Mouse (Mus musculus) gonadal fat pad, adult 2 months (tissue): Measurements from ENCODE around the gene E030030I06Rik. TPM values are rescaled to one million over a fixed set of nuclear protein-coding genes. Genes with fewer than 3 reads are reported as not detected.
"Not testable (repeated sequence)": the region's sequence is repeated elsewhere in the genome, so short reads cannot be mapped to it uniquely, and the experiment has no call there.

Source experiments
- DNase-seq: peaks from one replicate; pipeline ENCODE4 v3.0.0-alpha.2; 2012; ENCODE audit warnings: low read depth
- polyA plus RNA-seq: library from polyadenylated mRNA; depleted of rRNA; stranded (reverse); fragments of >200 nt; gene quantifications from 2 replicates; pipeline ENCODE4 v1.2.3, GENCODE M21; 2012; rRNA removed

The E030030I06Rik gene
- polyA plus RNA-seq = 1.9 and 2.2 TPM in 2 replicates

DNA sequence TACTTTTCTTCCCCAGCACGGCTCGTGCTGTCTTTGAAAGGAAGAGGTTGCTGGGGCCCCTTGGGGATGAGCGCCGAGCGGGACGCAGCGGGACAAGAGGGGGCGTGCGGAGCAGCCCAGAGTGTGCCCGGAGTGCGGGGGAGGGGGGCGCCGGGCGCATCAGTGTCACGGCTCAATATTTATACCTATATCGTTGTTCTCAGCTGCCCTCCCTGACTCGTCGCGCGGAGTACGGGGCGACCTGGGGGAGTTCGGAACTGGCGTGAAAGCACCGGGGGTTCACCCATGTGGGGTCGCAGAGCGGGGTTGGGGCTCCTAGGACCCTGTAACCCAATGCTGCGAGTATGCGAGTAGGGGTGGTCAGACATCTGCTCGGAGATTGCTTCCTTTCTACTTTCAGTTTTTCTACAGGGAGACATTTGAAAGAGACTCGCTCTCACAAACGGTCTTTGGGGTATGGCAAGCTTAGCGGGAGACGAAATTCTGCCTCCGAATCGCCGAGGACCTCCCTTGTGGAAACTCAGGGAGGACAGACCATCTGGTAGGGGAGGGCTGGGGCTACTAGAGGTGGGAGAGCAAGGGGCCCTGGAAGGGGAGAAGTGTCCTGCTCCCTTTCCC is at the start of gene E030030I06Rik:
E030030I06Rik (minus strand) TSS at position 198 of the 618 bp plus-strand sequence.
- no peak for DNase-seq

GRCm38 (mm10) chr10:22191035-22191434 is 42.0 kb upstream of the E030030I06Rik start:
- DNase-seq = not testable (repeated sequence)

- DNase-seq = not testable (repeated sequence)
Observed at GRCm38 (mm10) chr10:22176515-22176914, 27.4 kb upstream of the E030030I06Rik start.

- not testable (repeated sequence) for DNase-seq
Observed at GRCm38 (mm10) chr10:22174190-22174487, 25.1 kb upstream of the E030030I06Rik start.

- not testable (repeated sequence) for DNase-seq
Observed at GRCm38 (mm10) chr10:22173335-22174189, 24.5 kb upstream of the E030030I06Rik start.

DNA sequence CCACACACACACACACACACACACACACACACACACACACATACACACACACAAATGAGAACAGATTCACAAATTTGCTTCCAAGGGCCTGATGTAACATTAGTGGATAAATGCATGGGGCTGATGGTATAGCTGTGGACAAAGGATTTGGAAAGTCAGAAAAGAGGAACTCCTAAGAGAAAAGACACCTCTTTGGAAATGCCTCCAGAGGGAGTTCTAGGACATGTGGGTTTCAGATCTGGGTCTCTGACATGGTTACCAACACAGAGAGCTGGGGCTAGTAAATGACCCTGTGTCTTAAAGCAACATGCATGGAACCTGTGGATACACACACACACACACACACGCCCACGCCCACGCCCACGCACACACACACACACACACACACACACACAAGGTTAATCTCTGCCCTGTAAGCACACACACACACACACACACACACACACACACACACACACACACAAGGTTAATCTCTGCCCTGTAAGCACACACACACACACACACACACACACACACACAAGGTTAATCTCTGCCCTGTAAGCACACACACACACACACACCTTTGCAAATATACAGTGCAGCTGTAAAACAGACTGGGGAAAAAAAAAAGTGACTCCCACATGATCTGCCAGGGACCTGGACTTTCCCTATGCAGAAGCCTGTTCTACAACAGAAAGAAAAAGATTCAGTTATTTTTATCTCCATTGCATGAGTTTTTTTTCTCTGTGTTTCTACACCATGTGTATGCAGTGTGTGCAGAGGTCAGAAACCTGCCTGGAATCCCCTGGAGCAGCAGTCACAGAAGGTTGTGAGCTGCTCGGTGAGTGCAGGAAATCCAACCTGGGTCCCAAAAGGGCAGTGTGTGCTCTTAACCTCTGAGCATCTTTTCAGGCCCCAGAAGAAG is 23.6 kb upstream of the E030030I06Rik start:
- not testable (repeated sequence) for DNase-seq

DNA sequence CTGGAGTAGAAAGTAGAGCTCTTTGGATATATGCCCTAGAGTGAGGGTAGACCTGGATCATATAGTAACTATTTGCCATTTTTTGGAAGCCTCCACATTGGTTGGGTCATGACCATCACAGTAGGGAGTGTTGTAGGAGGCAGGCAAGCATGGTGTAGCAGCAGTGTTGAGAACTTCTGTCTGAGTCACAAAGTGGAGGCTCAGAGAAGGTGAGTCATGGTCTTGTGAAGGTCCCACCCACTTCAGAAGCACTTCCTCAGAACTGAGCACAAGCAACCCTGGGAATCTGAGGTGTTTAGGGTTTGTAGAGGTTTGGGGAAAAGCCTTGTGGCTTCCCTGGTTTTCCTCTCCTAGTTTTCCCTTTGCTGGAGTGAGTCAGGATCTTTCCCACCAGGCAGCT is 20.0 kb upstream of the E030030I06Rik start:
- not testable (repeated sequence) for DNase-seq

DNA sequence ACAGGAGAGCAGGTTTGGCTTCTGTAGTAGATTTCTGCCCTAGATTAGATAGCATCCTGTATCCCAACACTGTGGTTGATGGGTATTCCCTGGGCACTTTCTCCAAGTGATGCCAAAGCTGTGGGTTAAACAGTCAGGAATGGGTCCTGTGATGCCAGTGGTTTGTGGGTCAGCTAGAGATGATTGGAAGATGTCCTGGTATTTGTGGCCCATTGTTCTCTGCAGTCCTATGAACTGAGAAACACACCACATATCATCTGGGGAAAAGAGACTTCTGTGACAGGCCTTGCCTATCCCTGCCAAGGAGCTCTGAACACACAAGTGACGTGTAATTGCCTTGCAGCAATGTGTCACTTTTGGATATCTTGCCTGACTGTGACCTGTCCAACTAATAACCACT is 18.0 kb upstream of the E030030I06Rik start:
- DNase-seq = not testable (repeated sequence)

DNA sequence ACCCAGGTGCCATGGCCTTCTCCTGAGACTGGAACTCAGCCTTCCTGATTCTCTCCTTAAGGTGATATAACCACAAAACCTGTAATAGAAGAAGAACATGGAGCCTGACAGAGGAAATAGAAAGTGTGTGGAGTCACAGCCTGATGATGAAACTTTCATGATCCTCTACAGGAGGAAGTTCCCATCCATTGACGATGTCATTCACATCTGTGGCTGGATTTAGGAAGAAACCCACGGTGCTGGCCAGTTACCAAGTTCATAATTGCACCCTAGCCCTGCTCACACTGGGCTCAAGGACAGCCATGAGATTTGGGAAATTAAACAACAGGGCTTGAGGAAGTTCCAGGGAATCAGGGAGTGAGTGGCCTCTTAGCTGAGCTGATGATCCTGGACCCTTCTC is 17.0 kb upstream of the E030030I06Rik start:
- DNase-seq = not testable (repeated sequence)

- DNase-seq = not testable (repeated sequence)
Observed at GRCm38 (mm10) chr10:22165328-22166003, 16.4 kb upstream of the E030030I06Rik start.

DNA sequence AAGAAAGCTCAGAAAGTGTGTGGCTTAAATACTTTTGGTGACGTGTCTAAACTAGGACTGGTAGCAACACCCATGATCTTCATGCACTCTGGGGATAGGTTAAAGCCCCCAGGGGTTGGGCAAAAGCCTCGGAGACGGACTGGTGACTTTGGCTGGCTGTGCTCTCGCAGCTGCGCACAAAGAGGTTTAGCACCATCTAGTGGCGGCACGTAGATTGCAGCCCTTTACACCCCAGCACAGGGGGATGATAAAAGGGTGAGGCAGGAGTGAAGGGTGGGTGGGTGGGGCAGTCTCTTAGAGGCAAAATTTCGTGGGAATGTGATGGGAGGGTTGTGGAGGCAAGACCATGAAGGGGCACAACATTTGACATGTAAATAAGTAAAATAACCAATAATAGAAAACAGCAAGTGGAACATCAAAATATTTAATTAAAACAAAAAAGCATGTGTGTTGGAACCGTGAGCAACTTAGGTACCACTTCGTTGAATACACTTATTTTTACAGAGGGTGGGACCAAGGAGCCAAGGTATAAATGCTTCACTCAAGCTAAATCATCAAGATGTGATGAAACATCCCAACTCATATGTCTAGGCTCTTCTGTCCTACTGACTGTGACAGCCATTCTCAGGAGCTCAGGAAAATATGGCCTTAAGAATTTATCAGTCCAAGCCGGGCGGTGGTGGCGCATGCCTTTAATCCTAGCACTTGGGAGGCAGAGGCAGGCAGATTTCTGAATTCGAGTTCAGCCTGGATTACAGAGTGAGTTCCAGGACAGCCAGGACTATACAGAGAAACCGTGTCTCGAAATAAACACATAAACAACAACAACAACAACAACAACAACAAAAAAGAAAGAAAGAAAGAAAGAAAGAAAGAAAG is 14.9 kb upstream of the E030030I06Rik start:
- DNase-seq = not testable (repeated sequence)

- not testable (repeated sequence) for DNase-seq
Observed at GRCm38 (mm10) chr10:22163279-22163678, 14.2 kb upstream of the E030030I06Rik start.

GRCm38 (mm10) chr10:22159581-22160140 is 10.6 kb upstream of the E030030I06Rik start:
- no peak for DNase-seq

GRCm38 (mm10) chr10:22159131-22159561 is 10.1 kb upstream of the E030030I06Rik start:
- DNase-seq = no peak

- DNase-seq = not testable (repeated sequence)
Observed at GRCm38 (mm10) chr10:22158310-22158999, 9.4 kb upstream of the E030030I06Rik start, which contains the start of the genes Raet1e and H60b. Gene Raet1e, plus strand, starts transcription at chr10:22158569. Gene H60b, plus strand, starts transcription at chr10:22158586.

DNA sequence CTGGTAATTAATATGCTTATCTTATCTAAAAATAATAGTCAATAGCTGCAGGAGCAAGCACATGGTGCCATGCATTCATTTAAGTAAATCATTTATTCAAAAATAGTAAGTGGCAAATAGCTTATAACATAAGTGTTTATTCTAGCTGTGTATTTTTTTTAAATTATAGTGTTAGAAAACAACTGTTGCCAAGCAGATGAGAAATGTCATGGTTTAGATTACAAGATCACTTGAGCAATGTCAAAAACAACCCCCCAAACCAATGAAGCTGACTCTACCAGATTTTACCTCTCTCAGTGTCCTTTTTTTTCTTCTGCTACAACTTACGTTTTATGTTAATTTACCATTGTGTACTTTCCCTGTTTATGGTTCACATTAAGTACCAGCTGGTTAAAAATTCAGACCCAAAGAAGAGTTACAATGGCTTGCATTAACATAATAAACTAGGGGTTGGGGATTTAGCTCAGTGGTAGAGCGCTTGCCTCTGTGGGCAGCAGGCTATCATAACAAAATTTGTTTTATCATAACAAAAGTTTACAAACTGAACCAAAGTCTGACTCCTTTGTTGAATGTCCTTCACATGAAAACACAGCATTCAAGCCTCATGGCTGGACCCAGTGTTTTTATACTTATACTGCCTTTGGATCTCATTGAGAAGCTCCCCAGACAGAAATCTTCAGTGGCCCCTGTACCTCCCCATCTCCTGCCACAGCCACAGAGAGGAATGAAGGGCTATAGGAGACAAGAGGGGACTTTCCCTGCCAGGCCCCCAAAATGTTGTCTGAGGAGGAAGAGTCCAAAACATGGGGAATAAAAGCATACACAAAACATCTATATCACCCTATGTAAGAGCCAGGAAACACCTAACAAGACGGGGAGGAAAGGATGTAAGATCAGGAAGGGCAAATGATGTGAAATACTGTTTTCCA is 6.1 kb upstream of the E030030I06Rik start:
- DNase-seq = no peak

DNA sequence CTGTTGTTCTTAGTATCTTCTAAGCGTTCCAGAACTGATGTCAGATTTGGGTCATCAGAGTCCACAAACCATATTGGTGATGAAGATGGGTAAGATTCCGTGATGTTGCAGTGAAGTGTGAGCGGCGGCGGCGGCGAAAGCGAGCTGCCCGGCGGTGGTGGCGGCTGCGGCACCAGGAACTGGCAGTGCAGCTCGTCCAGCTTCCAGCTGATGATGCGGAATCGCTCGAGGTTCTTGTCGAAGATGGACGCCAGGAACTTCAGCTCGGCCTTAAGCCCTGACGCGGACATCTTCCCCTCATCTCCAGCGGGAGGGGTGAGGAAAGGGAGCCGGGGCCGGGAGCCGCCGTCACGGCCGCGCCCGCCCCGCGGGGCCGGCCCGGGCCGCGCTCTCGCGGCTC is 5.1 kb upstream of the E030030I06Rik start:
- not testable (repeated sequence) for DNase-seq

DNA sequence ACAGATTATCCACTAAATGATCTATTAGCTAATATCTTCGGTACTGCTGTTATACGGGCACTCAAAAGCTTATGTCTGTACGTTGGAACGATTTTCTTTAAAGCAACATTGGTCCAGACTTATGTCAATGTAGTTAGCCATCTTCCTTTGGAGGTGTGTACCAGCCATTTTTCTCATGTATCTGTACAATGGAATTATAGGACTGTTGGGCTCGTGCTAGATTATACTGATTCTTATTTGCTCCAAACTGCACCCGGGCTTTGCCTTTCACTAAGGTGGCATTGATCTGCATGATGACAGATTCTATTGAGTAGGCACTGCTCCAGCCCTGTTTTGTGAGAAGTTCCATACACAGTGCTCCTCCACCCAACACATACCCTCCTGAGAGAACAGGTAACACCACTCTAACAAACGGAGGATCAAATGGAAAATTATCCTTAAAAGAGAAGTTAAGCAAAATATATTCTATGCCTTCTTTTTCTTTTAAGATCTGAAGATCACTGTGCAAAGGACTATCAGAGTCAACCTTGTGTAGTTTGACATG is 4.1 kb upstream of the E030030I06Rik start:
- DNase-seq = not testable (repeated sequence)
